In the genomic region with DNA sequence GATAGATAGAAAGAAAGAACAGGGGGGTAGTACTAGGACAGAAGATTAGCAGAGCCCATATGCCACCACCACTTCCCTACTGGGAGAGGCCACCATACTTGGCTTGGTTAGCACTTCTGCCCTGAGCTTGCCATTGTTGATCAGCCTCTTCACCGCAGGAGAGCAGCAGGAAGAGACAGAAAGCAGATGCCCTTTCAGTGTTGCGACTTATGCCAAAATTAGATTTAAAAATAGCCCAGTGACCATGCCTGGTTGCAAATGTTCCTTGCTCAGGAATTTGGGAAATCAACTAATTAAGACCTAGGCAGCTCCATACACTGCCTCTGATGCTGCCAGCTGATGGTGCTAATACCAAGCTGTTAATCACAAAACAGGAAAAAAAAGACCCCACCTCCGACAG, we compare ENCODE assay signal across 12 mouse cellular contexts.
DNase-seq lines count a peak whose midpoint lies in the region; ATAC-seq and TF ChIP-seq lines count a peak whose summit lies in the region.
"Had no signal": no experiment of that assay in that cellular context is flagged by ENCODE, and none has a peak within 500 bp of the region (broad histone marks: within the 10 kb centered on the region; RNA-seq: fewer than 3 reads in every experiment).

No protein-coding gene starts in this region.

- WGBS in hindbrain, postnatal 0 days = 39% methylated on average over 3 of the region's 3 CpGs
- WGBS in hindbrain, embryonic 13.5 days = 71% methylated on average over 3 of the region's 3 CpGs
- WGBS in liver, postnatal 0 days (ENCODE audit: insufficient replicate concordance) = 54% methylated on average over 3 of the region's 3 CpGs

- H3K36me3 ChIP-seq in hindbrain, postnatal 0 days (ENCODE audit: insufficient read depth, low read length) = no peaks in the 10 kb centered on the region
- no peaks in the 10 kb centered on the region for H3K36me3 ChIP-seq in hindbrain, embryonic 13.5 days
- no peaks in the 10 kb centered on the region for H3K36me3 ChIP-seq in liver, postnatal 0 days (replicated peaks; ENCODE audit: insufficient read depth, low read length)

- H3K4me2 ChIP-seq in hindbrain, postnatal 0 days (ENCODE audit: low read depth, low read length) = no peak overlapping the region
- H3K4me2 ChIP-seq in hindbrain, embryonic 13.5 days = no peak overlapping the region
- no peak overlapping the region for H3K4me2 ChIP-seq in liver, postnatal 0 days (ENCODE audit: low read depth, low read length)

- TF ChIP-seq EP300 in liver, postnatal 0 days (IDR thresholded peaks at IDR 0.05; ENCODE audit: low read depth) = no peak

- no peak for TF ChIP-seq CTCF in hindbrain, postnatal 0 days (IDR thresholded peaks at IDR 0.05; ENCODE audit: low read depth)
- no peak for TF ChIP-seq CTCF in liver, postnatal 0 days (IDR thresholded peaks at IDR 0.05; ENCODE audit: low read depth)

- H3K4me1 ChIP-seq in hindbrain, postnatal 0 days (ENCODE audit: insufficient read depth, low read length) = no peaks in the 10 kb centered on the region
- no peaks in the 10 kb centered on the region for H3K4me1 ChIP-seq in hindbrain, embryonic 13.5 days (replicated peaks)
- peaks cover 2% of the 10 kb centered on the region; the same call in 1 of the 2 replicates for H3K4me1 ChIP-seq in liver, postnatal 0 days (ENCODE audit: insufficient read depth)

- no peaks in the 10 kb centered on the region for H3K27me3 ChIP-seq in hindbrain, postnatal 0 days (ENCODE audit: insufficient read depth, low read length)
- H3K27me3 ChIP-seq in hindbrain, embryonic 13.5 days = no peaks in the 10 kb centered on the region
- H3K27me3 ChIP-seq in liver, postnatal 0 days (ENCODE audit: insufficient read depth, low read length) = no peaks in the 10 kb centered on the region
- H3K27me3 ChIP-seq: megakaryocyte, embryonic 14.5 days had no signal

- H3K27ac ChIP-seq in hindbrain, postnatal 0 days = no peak overlapping the region
- no peak overlapping the region for H3K27ac ChIP-seq in hindbrain, embryonic 13.5 days
- no peak overlapping the region for H3K27ac ChIP-seq in liver, postnatal 0 days (ENCODE audit: low read depth)

- H3K9me3 ChIP-seq in hindbrain, postnatal 0 days (ENCODE audit: low read length) = no peaks in the 10 kb centered on the region
- no peaks in the 10 kb centered on the region for H3K9me3 ChIP-seq in hindbrain, embryonic 13.5 days
- no peaks in the 10 kb centered on the region for H3K9me3 ChIP-seq in liver, postnatal 0 days (ENCODE audit: low read length)
- H3K9me3 ChIP-seq: megakaryocyte, embryonic 14.5 days had no signal

- no peak overlapping the region for H3K4me3 ChIP-seq in hindbrain, postnatal 0 days (ENCODE audit: low read length)
- no peak overlapping the region for H3K4me3 ChIP-seq in hindbrain, embryonic 13.5 days
- no peak overlapping the region for H3K4me3 ChIP-seq in liver, postnatal 0 days (ENCODE audit: low read depth, low read length)
- H3K4me3 ChIP-seq: megakaryocyte, embryonic 14.5 days had no signal

- no peak overlapping the region for H3K9ac ChIP-seq in hindbrain, postnatal 0 days (replicated peaks; ENCODE audit: low read length)
- H3K9ac ChIP-seq in hindbrain, embryonic 13.5 days = no peak overlapping the region
- H3K9ac ChIP-seq in liver, postnatal 0 days (replicated peaks) = no peak overlapping the region

- ATAC-seq in hindbrain, postnatal 0 days = peak; percentile 89
- no peak for ATAC-seq in hindbrain, embryonic 13.5 days (ENCODE audit: low FRiP score)
- peak; percentile 99 for ATAC-seq in cerebellum, adult (ENCODE audit: insufficient number of reproducible peaks, low FRiP score, low TSS enrichment)
- ATAC-seq in common myeloid progenitor, adult 5-6 weeks (replicated peaks; ENCODE audit: low read depth, poor library complexity, severe bottlenecking) = 0 out of 2 replicates have a peak, but pooled peaks have one; percentile 43
- ATAC-seq in liver, postnatal 0 days = no peak

- DNase-seq in hindbrain, postnatal 0 days (ENCODE audit: low spot score) = peak; percentile 78
- DNase-seq in Muller cell, postnatal 12 days (ENCODE audit: inconsistent ontology term) = peak; percentile 74
- DNase-seq in liver = no peak
- DNase-seq in kidney, adult 11 months = no peak
- DNase-seq in liver, postnatal 0 days = no peak
- DNase-seq: adrenal gland, postnatal 14 days; kidney, postnatal 10 days; thymus, adult 2 months had no signal

Comparison
In these comparisons a context has a peak if more than half of its experiments do, and no peak if none do; other contexts are left out.
1. ATAC-seq: peak in hindbrain, postnatal 0 days (single experiment), cerebellum, adult (single experiment) and common myeloid progenitor, adult 5-6 weeks (single experiment); none in hindbrain, embryonic 13.5 days (single experiment) and liver, postnatal 0 days (single experiment).
2. DNase-seq: peak in hindbrain, postnatal 0 days (single experiment) and Muller cell, postnatal 12 days (single experiment); none in liver (single experiment), kidney, adult 11 months (single experiment) and liver, postnatal 0 days (single experiment).